Mouse (Mus musculus) liver (tissue): ENCODE measurements around the gene Plb1.

Experiments used
- DNase-seq: peaks from one replicate; pipeline ENCODE4 v3.0.0-alpha.2; 2020; ENCODE audit warnings: mixed read lengths

Plb1 gene

DNA sequence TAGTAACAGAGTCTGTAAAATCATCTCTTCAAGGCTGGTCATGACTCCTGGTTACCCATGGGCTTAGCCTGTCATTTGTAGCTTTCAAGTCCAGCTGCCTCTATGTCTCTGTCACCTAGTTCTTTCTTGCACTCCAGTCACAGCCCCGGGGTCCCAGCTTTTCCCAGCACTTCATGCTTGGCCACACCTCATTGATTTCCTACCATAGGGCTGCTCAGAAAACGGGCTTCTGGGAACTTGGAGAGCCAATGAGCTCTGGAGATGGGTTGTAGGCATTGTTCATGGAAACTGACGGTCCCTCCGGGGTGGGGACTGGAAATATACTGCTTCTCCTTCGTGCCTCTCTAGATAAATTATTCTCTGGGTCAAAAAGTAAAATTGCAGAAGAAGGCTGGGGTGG lies 28.2 kb downstream of the Plb1 start:
- DNase-seq, result no peak

GRCm38 (mm10) chr5:32261251-32261650 lies 28.7 kb downstream of the Plb1 start:
- no peak for DNase-seq

- DNase-seq, result peak; percentile 8
Observed at GRCm38 (mm10) chr5:32262534-32262933, 30.0 kb downstream of the Plb1 start.

DNA sequence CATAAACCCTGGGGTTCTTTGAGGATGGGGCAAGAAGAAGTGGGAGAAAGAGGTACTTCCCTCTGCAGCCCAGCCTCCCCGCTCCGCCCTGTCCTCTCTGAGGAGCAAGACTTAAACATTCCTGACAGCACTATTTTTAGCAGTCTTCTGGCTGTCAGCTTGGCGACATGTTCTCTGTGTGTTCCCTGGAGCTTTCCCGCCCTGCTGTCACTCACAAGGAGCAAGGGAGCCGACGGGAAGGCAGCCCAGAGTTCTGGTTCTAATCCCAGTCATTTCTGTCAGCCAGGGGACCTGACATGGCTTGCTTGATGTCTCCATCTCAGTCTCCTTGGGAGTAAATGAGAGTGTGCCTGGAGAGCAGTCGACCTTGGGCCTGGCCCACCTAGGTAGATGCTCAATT lies 40.0 kb downstream of the Plb1 start:
- DNase-seq, result no peak

- DNase-seq, result no peak
Observed at GRCm38 (mm10) chr5:32278000-32278694, 45.6 kb downstream of the Plb1 start.

GRCm38 (mm10) chr5:32280066-32280465 lies 47.6 kb downstream of the Plb1 start:
- no peak for DNase-seq

DNA sequence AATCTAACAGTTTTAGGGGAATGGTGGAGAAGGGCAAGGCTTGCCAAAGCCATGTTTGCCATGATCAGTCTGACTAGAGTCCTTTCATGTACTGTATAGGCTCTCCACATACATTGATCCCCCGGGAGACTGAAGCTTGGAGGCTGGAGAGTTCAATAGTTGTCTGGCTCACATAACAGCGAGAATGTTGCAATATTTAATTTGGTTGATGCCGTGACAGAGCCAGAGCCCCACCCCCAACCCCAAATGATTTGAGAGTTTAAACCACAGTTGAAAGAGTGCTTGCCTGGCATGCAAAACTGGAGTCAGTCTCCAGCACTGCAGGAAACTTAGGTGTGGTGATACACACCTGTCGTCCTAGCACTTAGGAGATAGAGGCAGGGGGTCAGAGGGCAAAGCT lies 49.8 kb downstream of the Plb1 start:
- peak; percentile 8 for DNase-seq

DNA sequence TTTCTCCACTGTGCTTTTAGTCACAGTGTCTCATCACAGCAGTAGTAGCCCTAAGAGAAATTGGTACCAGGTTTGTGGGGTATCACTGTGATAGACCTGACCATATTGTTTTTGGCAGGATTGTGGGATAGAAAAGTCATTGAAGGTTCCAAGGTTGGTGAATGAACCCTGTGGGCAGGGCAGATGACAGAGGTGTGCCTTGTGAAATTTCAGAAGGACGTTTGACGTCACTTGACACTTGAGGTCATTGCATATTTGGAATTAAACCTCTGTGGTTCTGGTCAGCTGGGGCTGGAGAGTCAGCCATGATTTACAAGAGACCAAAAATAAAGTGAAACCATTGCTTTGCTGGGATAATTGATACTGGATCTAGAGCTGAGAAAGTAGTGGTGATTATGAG lies 50.9 kb downstream of the Plb1 start:
- DNase-seq, result no peak

DNA sequence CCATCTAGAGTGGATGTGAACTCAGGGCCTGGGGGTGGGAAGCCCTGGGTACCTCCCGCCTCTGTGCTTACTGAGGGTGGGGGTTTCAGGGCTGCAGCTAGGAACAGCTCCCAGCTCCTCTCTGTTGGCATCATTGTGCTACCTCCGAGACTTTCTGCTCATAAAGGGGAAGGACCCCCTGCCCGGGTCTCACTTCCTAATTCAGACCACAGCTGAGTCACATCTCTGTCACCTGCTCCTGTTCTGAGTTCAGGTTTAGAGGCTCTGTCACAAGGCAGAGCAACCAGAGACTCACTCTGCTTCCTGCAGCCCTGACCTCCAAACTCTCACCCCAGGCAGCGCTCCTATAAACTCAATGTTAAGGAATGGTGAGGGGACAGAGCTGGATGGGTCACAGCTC lies 53.8 kb downstream of the Plb1 start:
- DNase-seq, result no peak

DNA sequence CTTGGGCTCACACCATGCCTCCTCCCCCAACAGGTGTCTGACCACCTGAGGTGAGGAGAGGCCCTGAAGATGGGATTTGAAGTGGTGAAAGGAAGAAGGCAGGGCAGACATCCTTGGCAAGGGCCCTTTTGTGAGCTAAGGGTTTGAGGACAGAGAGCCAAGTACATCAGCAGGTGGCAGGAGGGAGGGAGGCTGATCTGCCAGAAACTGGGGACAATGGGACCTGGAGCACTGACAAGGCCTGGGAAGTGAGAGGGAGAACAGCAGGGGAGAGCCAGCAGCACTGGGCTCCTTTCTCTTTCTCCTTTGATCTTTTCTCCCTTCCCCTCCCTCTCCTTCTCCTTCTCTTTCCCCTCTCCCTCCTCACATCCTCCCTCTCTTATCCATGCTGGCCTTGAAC lies 55.5 kb downstream of the Plb1 start:
- no peak for DNase-seq

- no peak for DNase-seq
Observed at GRCm38 (mm10) chr5:32291316-32291715, 58.8 kb downstream of the Plb1 start.

GRCm38 (mm10) chr5:32302991-32303921 lies 70.7 kb downstream of the Plb1 start:
- peak; percentile 52 for DNase-seq

- DNase-seq, result no peak
Observed at GRCm38 (mm10) chr5:32307106-32307505, 74.6 kb downstream of the Plb1 start.

GRCm38 (mm10) chr5:32308647-32309046 lies 76.1 kb downstream of the Plb1 start:
- no peak for DNase-seq

DNA sequence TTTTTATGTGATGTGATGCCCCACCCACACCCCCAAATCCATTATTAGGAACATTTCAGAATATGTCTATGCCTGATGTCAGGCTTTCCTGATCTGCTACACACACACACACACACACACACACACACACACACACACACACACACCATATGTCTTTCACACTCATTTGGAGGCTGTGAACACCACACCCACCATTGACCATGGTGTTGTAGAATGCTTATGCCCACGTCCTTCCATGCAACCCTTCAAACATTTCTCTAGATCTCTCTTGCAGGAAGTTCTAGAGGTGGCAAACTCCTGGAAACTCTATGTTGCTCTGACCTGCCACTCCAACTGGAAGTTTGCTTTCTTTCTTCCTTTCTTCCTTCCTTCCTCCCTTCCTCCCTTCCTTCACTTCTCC lies 77.2 kb downstream of the Plb1 start:
- DNase-seq, result no peak

DNA sequence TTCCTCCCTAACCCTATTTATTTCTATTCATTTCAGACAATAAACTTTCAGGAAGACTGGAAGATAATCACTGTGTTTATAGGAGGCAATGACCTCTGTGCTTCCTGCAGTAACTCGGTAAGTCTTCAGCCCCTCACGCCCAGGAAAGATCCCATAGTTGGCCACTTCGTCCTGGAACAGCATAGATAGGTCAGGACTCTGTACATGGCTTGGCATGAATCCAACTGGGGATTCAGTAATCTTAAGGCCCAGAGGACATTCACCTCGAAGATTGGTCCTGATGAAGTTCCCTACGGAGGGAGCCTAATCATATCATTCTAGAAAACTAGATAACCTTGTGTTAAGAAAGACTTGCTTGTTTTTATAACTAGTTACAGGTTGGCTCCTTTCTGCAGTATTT lies 78.3 kb downstream of the Plb1 start:
- DNase-seq, result no peak

DNA sequence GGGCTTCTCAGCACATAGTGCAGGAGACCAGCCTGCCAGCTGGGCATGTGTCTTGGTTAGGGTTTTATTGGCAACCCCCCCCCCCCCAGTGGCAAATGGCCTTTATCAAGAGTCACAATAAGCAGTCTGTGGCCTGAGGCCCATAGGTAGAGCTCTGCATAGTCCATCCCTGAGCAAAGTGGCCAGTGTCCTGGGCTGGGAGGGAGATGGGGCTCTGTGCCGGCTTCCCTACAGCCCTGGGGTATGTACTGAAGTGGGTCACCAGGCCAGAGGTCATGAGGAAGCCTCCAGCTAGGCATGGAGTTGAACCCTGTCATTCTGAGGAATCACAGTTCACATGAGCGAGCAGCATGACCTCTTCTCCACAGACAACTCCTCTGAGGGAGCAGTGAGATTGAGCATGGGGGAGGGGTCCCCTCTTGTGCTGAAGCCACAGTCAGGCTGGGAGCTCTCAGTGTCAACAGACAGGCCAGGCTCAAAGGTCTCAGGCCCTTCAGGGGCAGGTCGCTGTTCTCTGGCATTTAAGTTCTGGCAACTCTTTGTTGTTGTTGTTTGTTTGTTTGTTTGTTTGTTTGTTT lies 79.2 kb downstream of the Plb1 start:
- DNase-seq, result peak; percentile 21

GRCm38 (mm10) chr5:32313671-32314070 lies 81.2 kb downstream of the Plb1 start:
- DNase-seq, result no peak

- no peak for DNase-seq
Observed at GRCm38 (mm10) chr5:32314731-32315130, 82.2 kb downstream of the Plb1 start.

DNA sequence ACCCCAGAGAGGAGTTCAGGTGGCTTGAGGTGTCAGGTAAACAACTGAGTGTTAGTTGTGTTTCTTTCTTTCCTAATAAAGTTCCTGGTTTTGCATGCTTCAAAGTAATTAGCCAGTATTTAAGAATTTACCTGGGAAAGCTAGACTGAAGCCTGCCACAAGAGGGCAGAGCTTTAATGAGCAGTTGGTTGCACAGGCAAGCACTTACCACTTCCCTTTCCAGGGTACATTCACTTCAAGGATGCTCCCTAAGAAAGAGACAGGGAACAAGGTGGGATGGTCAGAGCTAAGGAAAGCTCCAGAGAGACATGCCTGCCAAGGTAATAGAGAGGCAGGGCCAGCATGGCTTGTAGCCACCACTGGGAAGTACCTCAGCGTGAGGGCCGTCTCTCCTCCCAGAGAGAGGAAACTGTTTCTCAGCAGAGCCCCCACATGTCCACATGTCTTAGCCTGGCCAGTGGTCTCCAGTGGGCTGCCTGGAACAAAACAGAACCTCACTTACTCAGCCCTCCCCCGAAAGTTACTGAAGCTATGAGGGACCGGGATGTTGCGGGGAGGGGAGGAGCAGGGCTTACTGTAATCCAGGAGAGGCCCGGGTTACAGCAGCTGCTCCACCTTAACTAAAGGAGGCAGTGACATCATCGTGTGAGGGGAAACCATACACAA lies 89.8 kb downstream of the Plb1 start:
- DNase-seq, result peak; percentile 23

DNA sequence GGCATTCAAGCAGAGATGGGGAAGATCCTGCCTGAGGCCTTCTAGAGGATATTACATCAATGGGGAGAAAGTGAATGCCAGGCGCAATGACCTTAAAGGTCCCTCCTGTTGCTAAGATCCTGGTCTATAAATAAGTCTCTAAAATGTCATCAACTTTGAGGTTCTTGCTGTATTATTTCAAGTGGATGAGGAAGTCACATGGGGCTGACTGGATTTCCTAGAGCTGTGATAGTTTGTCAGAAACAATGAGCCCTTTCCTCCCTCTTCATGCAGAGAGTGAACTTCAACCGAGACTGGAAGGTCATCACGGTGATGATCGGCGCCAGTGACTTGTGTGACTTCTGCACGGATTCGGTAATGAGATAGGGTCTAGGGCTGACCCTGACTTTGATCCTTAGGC lies 95.6 kb downstream of the Plb1 start:
- DNase-seq, result no peak

DNA sequence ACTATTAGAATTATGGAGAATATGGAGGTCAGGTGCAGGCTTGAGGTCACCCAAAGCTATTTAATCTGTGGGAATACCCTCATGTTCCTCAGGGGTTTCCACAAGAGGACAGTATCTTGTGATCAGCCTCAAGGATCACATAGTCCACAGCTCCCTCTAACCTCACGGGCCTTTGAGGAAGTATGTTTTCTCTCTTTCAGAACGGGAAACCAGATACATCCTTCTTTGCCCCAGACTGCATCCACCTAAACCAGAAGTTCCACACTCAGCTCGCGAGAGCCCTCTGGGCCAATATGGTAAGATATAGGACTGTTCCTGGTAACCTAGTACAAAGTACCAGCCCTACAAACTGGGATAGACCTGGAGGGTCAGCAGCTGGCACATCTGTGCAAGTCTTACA lies 100.1 kb downstream of the Plb1 start:
- DNase-seq, result no peak

DNA sequence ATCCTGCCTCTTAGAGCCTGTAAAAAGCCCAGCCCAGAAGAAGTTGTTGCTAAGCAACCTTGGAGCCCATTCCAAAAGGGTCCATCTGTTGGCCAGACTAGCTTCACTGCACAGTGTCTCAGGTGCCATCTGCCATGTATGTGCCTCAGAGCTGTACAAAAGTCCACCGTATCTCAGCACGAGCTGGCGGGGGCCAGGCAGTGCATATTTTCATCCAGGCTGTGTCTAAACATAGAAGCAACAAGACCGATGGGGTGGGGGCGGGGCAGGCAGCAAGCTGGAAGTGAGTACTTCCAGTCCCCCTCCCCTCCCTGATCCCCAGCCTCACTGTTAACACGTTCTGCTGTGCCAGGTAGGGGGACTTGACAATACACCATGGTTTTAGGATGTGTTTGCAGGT lies 102.7 kb downstream of the Plb1 start:
- peak; percentile 18 for DNase-seq
